In the genomic region with DNA sequence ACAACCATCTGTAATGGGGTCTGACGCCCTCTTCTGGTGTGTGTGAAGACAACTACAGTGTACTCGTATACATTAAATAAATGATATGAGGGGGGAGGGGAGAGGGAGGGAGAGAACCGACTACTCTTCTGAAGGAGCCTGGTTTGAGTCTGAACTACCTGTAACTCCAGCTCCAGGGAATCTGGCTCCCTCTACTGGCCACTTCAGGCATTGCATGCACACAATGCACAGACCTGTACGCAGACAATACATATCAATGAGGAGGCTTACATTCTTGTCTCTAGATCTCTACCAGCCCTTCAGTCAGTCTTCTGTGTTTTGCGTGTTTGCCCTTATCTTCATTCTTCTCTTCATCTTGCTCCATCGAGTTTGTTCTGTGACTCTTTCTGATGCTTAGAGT, we compare ENCODE assay signal across 9 mouse cellular contexts.
A peak's percentile ranks its signal among the peaks of the same experiment; 100 is the strongest.
DNase-seq lines count a peak whose midpoint lies in the region; ATAC-seq and TF ChIP-seq lines count a peak whose summit lies in the region.
"Had no signal": no experiment of that assay in that cellular context is flagged by ENCODE, and none has a peak within 500 bp of the region (broad histone marks: within the 10 kb centered on the region; RNA-seq: fewer than 3 reads in every experiment).

No protein-coding gene starts in this region.

- no peaks in the 10 kb centered on the region for H3K36me3 ChIP-seq in midbrain, embryonic 10.5 days
- no peaks in the 10 kb centered on the region for H3K36me3 ChIP-seq in midbrain, embryonic 16.5 days (ENCODE audit: control insufficient read depth, insufficient read depth, low read length)
- no peaks in the 10 kb centered on the region for H3K36me3 ChIP-seq in testis, adult 2 months (ENCODE audit: control insufficient read depth, insufficient read depth, low read length)
- H3K36me3 ChIP-seq in midbrain, embryonic 13.5 days = no peaks in the 10 kb centered on the region
- H3K36me3 ChIP-seq: hindbrain, embryonic 15.5 days had no signal

- no peak for TF ChIP-seq POLR2A in brain, embryonic 14.5 days (IDR thresholded peaks at IDR 0.05; ENCODE audit: borderline replicate concordance, extremely low read depth, insufficient read depth, insufficient read length, poor library complexity, severe bottlenecking)
- no peak for TF ChIP-seq POLR2A in testis, adult 2 months (IDR thresholded peaks at IDR 0.05; ENCODE audit: control insufficient read depth, low read depth, low read length)

- H3K4me2 ChIP-seq in midbrain, embryonic 16.5 days (ENCODE audit: low read length) = no peak overlapping the region
- H3K4me2 ChIP-seq in midbrain, embryonic 13.5 days (replicated peaks) = no peak overlapping the region
- H3K4me2 ChIP-seq: hindbrain, embryonic 15.5 days had no signal

- H3K27me3 ChIP-seq in midbrain, embryonic 10.5 days (ENCODE audit: low read depth, poor library complexity, severe bottlenecking) = no peaks in the 10 kb centered on the region
- H3K27me3 ChIP-seq in midbrain, embryonic 16.5 days (ENCODE audit: control insufficient read depth, insufficient read depth, low read depth, low read length) = no peaks in the 10 kb centered on the region
- no peaks in the 10 kb centered on the region for H3K27me3 ChIP-seq in testis, adult 2 months (ENCODE audit: control insufficient read depth, insufficient read depth, low read length)
- H3K27me3 ChIP-seq in midbrain, embryonic 13.5 days = no peaks in the 10 kb centered on the region
- H3K27me3 ChIP-seq: hindbrain, embryonic 15.5 days had no signal

- no peak overlapping the region for H3K9ac ChIP-seq in midbrain, embryonic 16.5 days (ENCODE audit: low read depth, low read length)
- H3K9ac ChIP-seq in midbrain, embryonic 13.5 days (replicated peaks) = no peak overlapping the region
- H3K9ac ChIP-seq: hindbrain, embryonic 15.5 days had no signal

- H3K9me3 ChIP-seq in midbrain, embryonic 10.5 days (replicated peaks) = 0 out of 2 replicates have a peak, but pooled peaks cover 4% of the 10 kb centered on the region
- H3K9me3 ChIP-seq in midbrain, embryonic 16.5 days (replicated peaks; ENCODE audit: control insufficient read depth, low read length, poor library complexity, severe bottlenecking) = no peaks in the 10 kb centered on the region
- no peaks in the 10 kb centered on the region for H3K9me3 ChIP-seq in midbrain, embryonic 13.5 days
- H3K9me3 ChIP-seq: hindbrain, embryonic 15.5 days had no signal

- peak; percentile 55 for TF ChIP-seq CTCF in gastrocnemius, adult 2 months (IDR thresholded peaks at IDR 0.05)
- peak; percentile 62; the same call in 1 of the 2 replicates for TF ChIP-seq CTCF in brain, embryonic 14.5 days (IDR thresholded peaks at IDR 0.05; ENCODE audit: borderline replicate concordance, extremely low read depth, insufficient read depth, insufficient read length)
- peak; percentile 90; the same call in 1 of the 2 replicates for TF ChIP-seq CTCF in testis, adult 2 months (IDR thresholded peaks at IDR 0.05; ENCODE audit: control insufficient read depth, insufficient read depth, insufficient replicate concordance, low read depth, low read length)

- H3K4me1 ChIP-seq in midbrain, embryonic 10.5 days = no peaks in the 10 kb centered on the region
- H3K4me1 ChIP-seq in midbrain, embryonic 16.5 days (ENCODE audit: control insufficient read depth, insufficient read depth, low read length) = no peaks in the 10 kb centered on the region
- no peaks in the 10 kb centered on the region for H3K4me1 ChIP-seq in testis, adult 2 months (ENCODE audit: control insufficient read depth, insufficient read depth, low read length)
- H3K4me1 ChIP-seq in midbrain, embryonic 13.5 days (replicated peaks) = no peaks in the 10 kb centered on the region
- H3K4me1 ChIP-seq: hindbrain, embryonic 15.5 days had no signal

- no peak for DNase-seq in gastrocnemius, adult 2 months
- no peak for DNase-seq in gastrocnemius, postnatal 14 days
- peak; percentile 53 for DNase-seq in midbrain, embryonic 10.5 days (ENCODE audit: low spot score)
- DNase-seq in brain, embryonic 14.5 days (ENCODE audit: low read depth) = peak; percentile 12
- no peak for DNase-seq in gastrocnemius, postnatal 10 days

- H3K27ac ChIP-seq in gastrocnemius, adult 2 months = no peak overlapping the region
- H3K27ac ChIP-seq in midbrain, embryonic 10.5 days (replicated peaks) = no peak overlapping the region
- H3K27ac ChIP-seq in midbrain, embryonic 16.5 days (ENCODE audit: low read length) = no peak overlapping the region
- no peak overlapping the region for H3K27ac ChIP-seq in testis, adult 2 months (ENCODE audit: control insufficient read depth, insufficient read depth, low read depth, low read length)
- H3K27ac ChIP-seq in midbrain, embryonic 13.5 days = no peak overlapping the region
- H3K27ac ChIP-seq: hindbrain, embryonic 15.5 days had no signal

- 86% methylated on average over 6 of the region's 6 CpGs for WGBS in midbrain, embryonic 10.5 days
- WGBS in midbrain, embryonic 16.5 days = 86% methylated on average over 6 of the region's 6 CpGs
- WGBS in midbrain, embryonic 13.5 days = 74% methylated on average over 6 of the region's 6 CpGs

- intact Hi-C loops in gastrocnemius, adult 2 months (cut with DNase I) = no loop called here
- intact Hi-C loops in gastrocnemius, postnatal 14 days (cut with DNase I; ENCODE audit: low total_unique reads) = no loop called here

- no peak for ATAC-seq in midbrain, embryonic 16.5 days
- no peak for ATAC-seq in midbrain, embryonic 13.5 days

- H3K4me3 ChIP-seq in gastrocnemius, adult 2 months = no peak overlapping the region
- H3K4me3 ChIP-seq in midbrain, embryonic 10.5 days = no peak overlapping the region
- H3K4me3 ChIP-seq in midbrain, embryonic 16.5 days (ENCODE audit: low read depth, low read length) = no peak overlapping the region
- no peak overlapping the region for H3K4me3 ChIP-seq in testis, adult 2 months (ENCODE audit: control insufficient read depth, low read depth, low read length)
- H3K4me3 ChIP-seq in midbrain, embryonic 13.5 days (replicated peaks) = no peak overlapping the region
- H3K4me3 ChIP-seq: hindbrain, embryonic 15.5 days had no signal

Comparison
In these comparisons a context has a peak if more than half of its experiments do, and no peak if none do; other contexts are left out.
1. DNase-seq: peak in midbrain, embryonic 10.5 days (single experiment) and brain, embryonic 14.5 days (single experiment); none in gastrocnemius, adult 2 months (single experiment), gastrocnemius, postnatal 14 days (single experiment) and gastrocnemius, postnatal 10 days (single experiment).
2. Peak in every context shown above with its lines, with median percentiles within 50 percentile points of each other: CTCF ChIP-seq.